Mouse (Mus musculus): ENCODE measurements at regions not wholly inside any gene's neighbourhood (a gene's known extent, or its start where the extent isn't known, plus 50 kb on each side); places are given as distances from the start of the nearest gene placed in this dataset.

GRCm38 (mm10) chr3:52845166-52845565 lies 171.9 kb downstream of the Cog6 start:
- Histone ChIP-seq H3K4me1 (ENCODE audit: control insufficient read depth, insufficient read depth, low read length) (no peaks in the 10 kb centered on the region), H3K27ac (ENCODE audit: insufficient read depth, low read depth, low read length) (no peak overlapping the region), H3K4me3 (ENCODE audit: insufficient read depth, low read depth, low read length) (no peak overlapping the region)
- TF ChIP-seq POLR2A (IDR thresholded peaks at IDR 0.05; ENCODE audit: insufficient read depth, low read depth, low read length): no peak
- TF ChIP-seq CTCF (IDR thresholded peaks at IDR 0.05; ENCODE audit: insufficient read depth, low read depth, low read length): no peak

GRCm38 (mm10) chr3:52843998-52844397 lies 173.0 kb downstream of the Cog6 start:
- Histone ChIP-seq H3K27ac (ENCODE audit: insufficient read depth, low read depth, low read length) (no peak overlapping the region), H3K4me3 (ENCODE audit: insufficient read depth, low read depth, low read length) (0 out of 2 replicates have a peak overlapping the region, but pooled peaks have one; percentile 6), H3K4me1 (ENCODE audit: control insufficient read depth, insufficient read depth, low read length) (no peaks in the 10 kb centered on the region)
- TF ChIP-seq POLR2A (IDR thresholded peaks at IDR 0.05; ENCODE audit: insufficient read depth, low read depth, low read length) (no peak), CTCF (IDR thresholded peaks at IDR 0.05; ENCODE audit: insufficient read depth, low read depth, low read length) (peak; percentile 99)
- WGBS: 20% methylated on average over 7 of the region's 7 CpGs

- Histone ChIP-seq H3K27ac (ENCODE audit: insufficient read depth, low read depth, low read length) (no peak overlapping the region), H3K4me3 (ENCODE audit: insufficient read depth, low read depth, low read length) (no peak overlapping the region), H3K4me1 (ENCODE audit: control insufficient read depth, insufficient read depth, low read length) (no peaks in the 10 kb centered on the region)
- WGBS: 86% methylated on average over 10 of the region's 10 CpGs
- TF ChIP-seq CTCF (IDR thresholded peaks at IDR 0.05; ENCODE audit: insufficient read depth, low read depth, low read length): no peak
- no peak for TF ChIP-seq POLR2A (IDR thresholded peaks at IDR 0.05; ENCODE audit: insufficient read depth, low read depth, low read length)
These were observed 174.1 kb downstream of the Cog6 start for GRCm38 (mm10) chr3:52842866-52843425.

- 67% methylated on average over 12 of the region's 12 CpGs for WGBS
- TF ChIP-seq CTCF (IDR thresholded peaks at IDR 0.05; ENCODE audit: insufficient read depth, low read depth, low read length): no peak
- no peak for TF ChIP-seq POLR2A (IDR thresholded peaks at IDR 0.05; ENCODE audit: insufficient read depth, low read depth, low read length)
- Histone ChIP-seq H3K4me1 (ENCODE audit: control insufficient read depth, insufficient read depth, low read length) (no peaks in the 10 kb centered on the region), H3K4me3 (ENCODE audit: insufficient read depth, low read depth, low read length) (no peak overlapping the region), H3K27ac (ENCODE audit: insufficient read depth, low read depth, low read length) (no peak overlapping the region)
These were observed 176.7 kb downstream of the Cog6 start for GRCm38 (mm10) chr3:52840160-52840953.

- no peaks in the 10 kb centered on the region for H3K4me1 ChIP-seq (ENCODE audit: control insufficient read depth, insufficient read depth, low read length)
- no peak for TF ChIP-seq CTCF (IDR thresholded peaks at IDR 0.05; ENCODE audit: insufficient read depth, low read depth, low read length)
- TF ChIP-seq POLR2A (IDR thresholded peaks at IDR 0.05; ENCODE audit: insufficient read depth, low read depth, low read length): no peak
- H3K4me3 ChIP-seq (ENCODE audit: insufficient read depth, low read depth, low read length): no peak overlapping the region
- H3K27ac ChIP-seq (ENCODE audit: insufficient read depth, low read depth, low read length): no peak overlapping the region
- WGBS: 87% methylated on average over 14 of the region's 14 CpGs
These were observed 179.0 kb downstream of the Cog6 start for GRCm38 (mm10) chr3:52838020-52838419.

- Histone ChIP-seq H3K4me1 (ENCODE audit: control insufficient read depth, insufficient read depth, low read length) (no peaks in the 10 kb centered on the region), H3K27ac (ENCODE audit: insufficient read depth, low read depth, low read length) (no peak overlapping the region), H3K4me3 (ENCODE audit: insufficient read depth, low read depth, low read length) (no peak overlapping the region)
- whole genome bisulfite sequencing: 52% methylated on average over 4 of the region's 4 CpGs
- TF ChIP-seq POLR2A (IDR thresholded peaks at IDR 0.05; ENCODE audit: insufficient read depth, low read depth, low read length): no peak
- no peak for TF ChIP-seq CTCF (IDR thresholded peaks at IDR 0.05; ENCODE audit: insufficient read depth, low read depth, low read length)
These were observed 179.5 kb downstream of the Cog6 start for GRCm38 (mm10) chr3:52837527-52837926.

- Histone ChIP-seq H3K4me3 (ENCODE audit: insufficient read depth, low read depth, low read length) (no peak overlapping the region), H3K4me1 (ENCODE audit: control insufficient read depth, insufficient read depth, low read length) (no peaks in the 10 kb centered on the region), H3K27ac (ENCODE audit: insufficient read depth, low read depth, low read length) (no peak overlapping the region)
- WGBS: 58% methylated on average over 8 of the region's 8 CpGs
- no peak for TF ChIP-seq CTCF (IDR thresholded peaks at IDR 0.05; ENCODE audit: insufficient read depth, low read depth, low read length)
- no peak for TF ChIP-seq POLR2A (IDR thresholded peaks at IDR 0.05; ENCODE audit: insufficient read depth, low read depth, low read length)
These were observed 180.3 kb downstream of the Cog6 start for GRCm38 (mm10) chr3:52836780-52837179.

- no peak for TF ChIP-seq POLR2A (IDR thresholded peaks at IDR 0.05; ENCODE audit: insufficient read depth, low read depth, low read length)
- no peak for TF ChIP-seq CTCF (IDR thresholded peaks at IDR 0.05; ENCODE audit: insufficient read depth, low read depth, low read length)
- Histone ChIP-seq H3K4me3 (ENCODE audit: insufficient read depth, low read depth, low read length) (no peak overlapping the region), H3K4me1 (ENCODE audit: control insufficient read depth, insufficient read depth, low read length) (no peaks in the 10 kb centered on the region), H3K27ac (ENCODE audit: insufficient read depth, low read depth, low read length) (no peak overlapping the region)
- WGBS: 84% methylated on average over 5 of the region's 5 CpGs
These were observed 184.6 kb downstream of the Cog6 start for GRCm38 (mm10) chr3:52832421-52832820.

- no peak for TF ChIP-seq CTCF (IDR thresholded peaks at IDR 0.05; ENCODE audit: insufficient read depth, low read depth, low read length)
- TF ChIP-seq POLR2A (IDR thresholded peaks at IDR 0.05; ENCODE audit: insufficient read depth, low read depth, low read length): no peak
- Histone ChIP-seq H3K27ac (ENCODE audit: insufficient read depth, low read depth, low read length) (no peak overlapping the region), H3K4me3 (ENCODE audit: insufficient read depth, low read depth, low read length) (no peak overlapping the region), H3K4me1 (ENCODE audit: control insufficient read depth, insufficient read depth, low read length) (no peaks in the 10 kb centered on the region)
- 88% methylated on average over 1 of the region's 1 CpGs for WGBS
These were observed 185.1 kb downstream of the Cog6 start for GRCm38 (mm10) chr3:52831986-52832385.

All from olfactory bulb, adult 2 months (tissue).